Mouse (Mus musculus) erythroblast, adult 5-6 weeks (primary cell): ENCODE measurements around the gene Diaph3. TPM values are rescaled to one million over a fixed set of nuclear protein-coding genes. Genes with fewer than 3 reads are reported as not detected.
"Not testable (repeated sequence)": the region's sequence is repeated elsewhere in the genome, so short reads cannot be mapped to it uniquely, and the experiment has no call there.

Source experiments
- ATAC-seq: replicated peaks from 2 replicates; pipeline ENCODE4 v1.8.0; 2016; ENCODE audit warnings: moderate number of reproducible peaks, mild to moderate bottlenecking, moderate TSS enrichment, inconsistent platforms; ENCODE audit not compliant: poor library complexity, low FRiP score, severe bottlenecking
- total RNA-seq, 2 experiments: library from RNA; stranded (forward) in 1 of 2; stranded (reverse) in 1 of 2; fragments of 150-400 nt in 1 of 2; fragments of 200-764, 138-1000 nt in 1 of 2; gene quantifications; 2 replicates each; pipeline versions ENCODE4 v1.2.3 to v1.2.4; 2015 to 2017; ENCODE audit warnings: low replicate concordance in 2 of 2

Gene Diaph3
- total RNA-seq, 2 experiments from 2014 or later = 58.8 to 132 TPM

- ATAC-seq = no peak
Measured at GRCm38 (mm10) chr14:87087996-87088395, 53.0 kb downstream of the Diaph3 start.

- ATAC-seq = not testable (repeated sequence)
Measured at GRCm38 (mm10) chr14:87084906-87085305, 56.1 kb downstream of the Diaph3 start.

GRCm38 (mm10) chr14:87083911-87084310 lies 57.1 kb downstream of the Diaph3 start:
- ATAC-seq = no peak

DNA sequence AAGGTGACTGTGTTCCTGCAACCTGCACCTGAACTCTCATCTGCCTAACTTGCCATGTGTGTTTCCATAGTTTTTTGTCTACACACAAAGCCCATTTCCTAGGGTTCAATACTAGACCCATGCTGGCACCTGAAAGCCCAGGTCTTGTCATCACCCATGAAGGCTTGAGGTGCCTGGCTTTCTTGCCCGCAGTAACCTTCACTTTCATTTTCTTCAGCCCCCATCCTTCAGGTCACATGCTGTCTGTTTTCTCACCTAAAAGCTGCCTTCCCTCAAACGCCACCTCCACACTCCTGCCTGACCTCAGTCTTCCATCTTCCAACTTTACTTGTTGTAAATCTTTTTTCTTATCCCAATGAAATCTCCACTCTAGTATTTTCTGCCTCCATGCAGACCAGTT lies 61.3 kb downstream of the Diaph3 start:
- no peak for ATAC-seq

GRCm38 (mm10) chr14:87075021-87075531 lies 66.0 kb downstream of the Diaph3 start:
- no peak for ATAC-seq

- ATAC-seq = no peak
Measured at GRCm38 (mm10) chr14:87064281-87064680, 76.8 kb downstream of the Diaph3 start.

DNA sequence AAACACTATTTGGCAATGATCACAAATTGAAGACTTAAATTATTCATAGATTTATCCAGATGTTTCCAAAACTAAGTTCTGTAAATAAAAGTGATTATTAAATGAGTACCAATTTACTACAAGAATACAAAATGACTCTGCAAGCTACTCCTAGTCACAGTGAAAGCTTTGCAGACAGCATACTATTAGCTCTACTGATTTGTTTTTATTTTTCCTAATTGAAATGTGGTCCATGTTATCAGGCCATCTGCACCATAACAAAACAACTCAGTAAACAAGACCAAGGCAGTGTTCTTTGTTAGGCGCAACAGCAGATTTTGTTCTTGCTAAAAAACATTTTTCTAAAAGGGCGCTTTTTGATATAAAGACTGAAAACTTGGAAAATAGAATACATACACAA lies 84.9 kb downstream of the Diaph3 start:
- ATAC-seq = no peak

DNA sequence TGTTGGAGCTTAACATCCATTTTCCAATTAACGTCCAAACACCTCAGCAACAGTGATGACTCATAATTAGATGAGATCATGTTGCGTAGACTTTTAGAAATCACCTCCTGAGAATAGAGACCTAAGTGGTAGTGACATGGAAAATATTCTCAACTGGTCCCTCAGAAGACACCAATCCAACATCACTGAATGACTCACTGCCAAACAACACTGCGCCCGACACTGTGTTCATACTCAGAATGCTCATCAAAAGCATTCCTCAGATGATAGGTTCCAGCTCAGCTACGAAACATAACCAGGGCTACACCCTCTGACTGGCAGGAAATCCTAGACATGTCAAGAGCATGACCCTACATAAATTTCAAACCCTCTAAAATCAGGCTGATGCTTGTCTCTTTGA lies 89.8 kb downstream of the Diaph3 start:
- no peak for ATAC-seq

- ATAC-seq = no peak
Measured at GRCm38 (mm10) chr14:87044401-87044806, 96.6 kb downstream of the Diaph3 start.

DNA sequence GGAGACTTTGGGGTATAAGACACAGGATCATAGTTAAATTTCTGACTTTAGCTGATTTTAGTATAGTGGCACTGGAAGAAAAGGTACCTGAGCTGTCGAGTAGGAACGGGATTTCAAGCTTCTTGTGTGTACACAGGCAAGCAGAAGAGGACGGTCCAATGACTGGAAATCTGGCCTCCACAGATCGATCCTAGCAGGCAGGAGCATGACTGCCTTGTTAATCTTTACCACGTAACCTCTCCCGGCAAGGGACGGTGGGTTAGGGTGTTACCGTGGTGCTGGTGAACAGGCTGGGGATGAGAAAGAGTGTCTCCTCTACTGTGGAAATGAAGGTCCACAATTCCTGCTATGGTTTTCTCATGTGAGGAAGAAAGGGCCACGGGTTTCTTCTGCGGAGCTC lies 120.8 kb downstream of the Diaph3 start:
- no peak for ATAC-seq

- no peak for ATAC-seq
Measured at GRCm38 (mm10) chr14:87019687-87020086, 121.3 kb downstream of the Diaph3 start.

- no peak for ATAC-seq
Measured at GRCm38 (mm10) chr14:86997318-86997717, 143.7 kb downstream of the Diaph3 start.

DNA sequence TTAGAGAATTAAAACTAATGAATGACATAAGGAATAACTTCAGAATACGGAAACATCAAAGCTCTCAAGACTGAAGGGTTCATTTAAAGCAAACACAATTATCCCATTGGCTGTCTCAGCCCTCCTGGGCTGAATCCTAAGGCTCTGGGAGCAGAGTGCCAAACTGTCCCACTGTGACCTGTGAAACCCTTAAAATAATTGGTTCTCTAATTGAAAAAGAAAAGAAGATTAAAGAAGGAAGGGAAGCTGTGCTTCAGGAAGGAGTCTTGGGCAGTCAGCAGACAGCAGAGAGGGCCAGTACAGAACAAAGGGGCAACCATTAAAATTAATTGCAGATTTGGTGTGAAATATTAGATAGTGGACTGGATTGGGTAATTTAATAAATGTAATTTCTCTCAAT lies 189.9 kb downstream of the Diaph3 start:
- ATAC-seq = no peak

DNA sequence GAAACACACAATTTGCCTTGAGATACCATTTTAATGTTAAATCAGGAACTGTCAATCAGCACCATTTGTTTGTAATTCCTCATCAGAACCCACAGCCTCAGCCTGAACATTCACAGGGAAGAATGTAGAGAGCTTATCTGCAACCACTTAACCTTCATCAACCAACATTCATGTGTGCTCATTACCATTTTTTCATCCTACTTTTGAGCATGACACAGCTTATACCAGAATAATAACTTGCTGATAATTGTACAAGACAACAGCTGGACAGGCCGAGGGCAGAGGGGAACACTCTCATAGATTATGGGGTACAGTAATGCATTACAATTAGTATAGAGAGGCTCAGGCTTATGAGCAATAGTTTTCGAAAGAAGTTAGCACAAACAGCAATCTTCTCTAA lies 203.1 kb downstream of the Diaph3 start:
- ATAC-seq = no peak

GRCm38 (mm10) chr14:86936424-86936823 lies 204.6 kb downstream of the Diaph3 start:
- no peak for ATAC-seq

DNA sequence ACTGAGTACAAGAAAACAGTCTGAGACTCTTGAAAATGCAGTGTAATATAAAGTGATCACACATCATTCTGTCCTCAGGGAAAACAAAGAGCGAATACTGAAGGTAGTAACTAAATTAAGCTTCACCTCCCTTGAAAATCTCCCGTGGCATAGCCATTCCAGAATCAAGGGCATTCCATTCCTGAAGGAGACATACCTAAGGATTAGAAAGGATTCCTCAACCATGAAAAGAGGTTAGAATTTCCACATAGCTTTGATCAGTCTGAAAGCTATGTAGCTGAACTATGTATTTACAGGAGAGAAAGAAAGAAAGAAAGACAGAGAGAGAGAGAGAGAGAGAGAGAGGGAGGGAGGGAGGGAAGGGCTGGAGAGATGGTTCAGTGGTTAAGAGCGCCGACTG lies 210.3 kb downstream of the Diaph3 start:
- no peak for ATAC-seq

DNA sequence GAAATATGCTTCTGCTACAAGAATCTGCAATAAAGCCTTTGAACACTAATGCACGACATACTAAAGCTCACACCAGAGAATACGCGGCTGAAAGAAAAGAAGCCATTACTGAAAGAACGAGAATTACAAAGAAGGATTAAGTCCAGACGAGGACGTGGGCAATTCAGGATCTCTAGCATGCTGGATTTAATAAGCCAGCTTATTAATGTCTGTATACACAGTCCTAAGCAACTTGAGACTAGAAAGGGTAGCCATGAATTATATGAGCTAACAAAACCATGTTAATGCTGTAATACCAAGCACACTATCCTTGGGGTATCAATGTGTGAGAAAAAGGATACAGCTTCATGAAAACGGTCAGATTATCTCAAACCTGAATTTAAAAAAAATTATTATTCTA lies 214.2 kb downstream of the Diaph3 start:
- ATAC-seq = no peak

DNA sequence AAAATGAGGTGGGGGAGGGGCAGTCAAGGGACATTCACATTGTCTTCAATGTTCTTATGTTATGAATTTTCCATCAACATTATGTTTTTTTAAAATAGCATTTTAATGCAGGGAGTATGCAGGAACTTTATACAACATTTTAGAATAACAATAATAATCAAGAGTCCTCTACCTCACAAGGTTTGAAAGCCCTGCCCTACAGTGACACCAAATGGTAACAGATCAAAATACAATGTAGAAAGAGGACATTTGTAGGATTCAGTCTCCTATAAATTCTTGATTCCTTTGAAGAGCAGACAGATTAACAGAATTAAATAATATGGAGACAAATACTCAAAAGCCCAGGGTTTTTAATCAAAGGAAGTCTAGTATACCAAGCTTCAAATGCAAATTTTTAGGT lies 242.1 kb downstream of the Diaph3 start:
- ATAC-seq = no peak

GRCm38 (mm10) chr14:86889070-86889804 lies 251.8 kb downstream of the Diaph3 start:
- no peak for ATAC-seq

- no peak for ATAC-seq
Measured at GRCm38 (mm10) chr14:86885417-86886098, 255.5 kb downstream of the Diaph3 start.

- ATAC-seq = no peak
Measured at GRCm38 (mm10) chr14:86869536-86869935, 271.5 kb downstream of the Diaph3 start.
